Mouse (Mus musculus) kidney, postnatal 25 days (tissue): ENCODE measurements around the gene Shisa8.
"Not testable (repeated sequence)": the region's sequence is repeated elsewhere in the genome, so short reads cannot be mapped to it uniquely, and the experiment has no call there.

ENCODE experiments used
- DNase-seq, 2 experiments: peaks; one replicate each; pipeline ENCODE4 v3.0.0; 2021; ENCODE audit warnings: mixed read lengths in 2 of 2

Gene Shisa8

GRCm38 (mm10) chr15:82212752-82213063 is at the start of gene Shisa8:
Shisa8 (minus strand) TSS chr15:82212815.
- DNase-seq: no peak

- peak; percentile 70 to 76 for DNase-seq
These were observed 46.9 kb upstream of the Shisa8 start for GRCm38 (mm10) chr15:82259510-82259909.

DNA sequence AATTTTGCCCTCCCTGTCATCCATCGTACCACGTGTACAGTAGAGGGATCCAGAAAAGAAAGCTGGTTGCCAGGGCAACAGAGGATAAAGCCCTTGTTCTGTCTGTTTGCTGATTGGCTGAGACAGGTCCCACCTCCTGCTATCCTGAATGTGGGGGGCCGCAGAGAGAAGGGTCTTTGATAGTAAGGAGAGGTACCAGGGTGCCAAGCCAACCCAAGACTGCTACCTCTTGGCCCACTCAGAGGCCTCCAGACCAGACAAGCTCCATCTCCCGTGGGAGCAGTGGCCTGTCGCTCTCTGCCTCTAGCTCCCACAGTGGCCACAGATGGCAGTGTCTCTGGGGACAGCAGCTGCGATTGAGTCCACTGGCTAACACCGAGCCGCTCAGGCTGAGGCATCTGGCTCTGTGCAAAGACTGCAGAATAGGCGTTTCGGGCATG is 43.3 kb upstream of the Shisa8 start:
- no peak for DNase-seq

DNA sequence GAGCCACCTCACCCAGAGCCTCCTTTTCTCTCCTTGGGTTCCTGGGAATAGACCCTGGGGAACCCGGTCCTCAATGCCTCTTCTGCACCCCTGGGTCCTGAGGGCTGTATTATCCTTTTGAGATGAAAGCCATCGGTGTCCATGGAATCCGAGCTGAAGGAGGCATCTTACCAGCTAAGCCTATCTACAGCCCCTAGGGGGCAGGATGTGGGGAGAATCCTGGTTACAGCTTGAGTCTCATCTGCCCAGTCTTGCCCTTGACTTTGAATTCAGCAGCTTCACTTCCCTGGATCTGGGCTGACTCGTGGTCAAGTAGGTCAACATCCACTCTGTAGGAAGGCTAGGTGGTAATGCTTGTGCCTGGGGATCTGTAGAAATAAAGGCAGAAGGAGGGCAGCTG is 42.6 kb upstream of the Shisa8 start:
- DNase-seq: no peak

DNA sequence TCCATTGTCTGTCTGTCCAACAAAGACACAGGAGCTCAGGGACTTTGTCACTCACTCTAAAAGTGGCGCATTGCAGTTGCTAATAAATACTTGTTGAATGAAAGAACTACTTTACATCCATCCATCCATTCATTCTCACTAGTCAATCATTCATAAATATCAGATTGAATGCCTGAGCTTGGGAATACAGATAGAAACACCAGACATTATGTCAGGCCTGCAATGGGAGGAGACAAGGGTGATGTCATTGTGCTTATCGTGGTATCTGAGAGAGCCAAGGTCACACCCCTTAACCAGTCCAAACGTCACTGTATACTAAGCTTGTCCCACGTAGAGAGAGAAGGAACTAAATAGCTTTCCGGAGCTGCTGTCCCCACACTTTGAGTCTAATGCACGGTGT is 39.5 kb upstream of the Shisa8 start, which contains the start of gene 1500009C09Rik:
Gene 1500009C09Rik, plus strand, starts transcription at position 301 of the 400 bp plus-strand sequence.
- DNase-seq: no peak

- DNase-seq: no peak
These were observed 39.0 kb upstream of the Shisa8 start for GRCm38 (mm10) chr15:82251579-82251978.

DNA sequence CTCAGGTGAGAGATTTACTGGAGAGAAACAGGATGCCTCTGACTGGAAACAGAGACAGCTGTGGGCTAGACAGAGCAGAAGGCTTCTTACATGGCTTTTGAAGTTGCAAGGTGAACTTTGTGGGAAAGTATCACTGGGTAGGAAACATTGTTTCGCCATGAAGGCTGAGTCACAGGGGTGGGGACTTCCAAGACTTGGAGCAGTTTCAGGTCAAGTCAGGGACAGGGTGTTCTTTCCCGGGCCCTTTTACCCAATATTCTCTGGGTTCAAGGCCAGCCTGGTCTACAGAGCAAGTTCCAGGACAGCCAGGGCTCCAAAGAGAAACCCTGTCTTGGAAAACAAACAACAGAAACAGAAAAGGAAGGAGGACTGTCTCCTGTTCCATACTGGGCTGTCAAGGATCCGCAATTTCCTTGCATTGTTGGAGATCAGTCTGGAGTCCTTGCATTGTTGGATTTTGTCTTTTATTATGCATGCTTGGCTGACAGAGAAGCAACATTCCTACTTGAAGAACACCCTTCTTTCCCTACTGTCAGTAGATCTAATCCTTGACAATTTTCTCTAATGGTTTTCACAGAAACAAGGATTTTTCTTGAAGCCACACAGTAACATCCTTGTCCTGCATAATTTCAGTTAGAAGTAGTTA is 34.6 kb upstream of the Shisa8 start:
- no peak for DNase-seq

GRCm38 (mm10) chr15:82244805-82245161 is 32.2 kb upstream of the Shisa8 start:
- DNase-seq: not testable (repeated sequence)

DNA sequence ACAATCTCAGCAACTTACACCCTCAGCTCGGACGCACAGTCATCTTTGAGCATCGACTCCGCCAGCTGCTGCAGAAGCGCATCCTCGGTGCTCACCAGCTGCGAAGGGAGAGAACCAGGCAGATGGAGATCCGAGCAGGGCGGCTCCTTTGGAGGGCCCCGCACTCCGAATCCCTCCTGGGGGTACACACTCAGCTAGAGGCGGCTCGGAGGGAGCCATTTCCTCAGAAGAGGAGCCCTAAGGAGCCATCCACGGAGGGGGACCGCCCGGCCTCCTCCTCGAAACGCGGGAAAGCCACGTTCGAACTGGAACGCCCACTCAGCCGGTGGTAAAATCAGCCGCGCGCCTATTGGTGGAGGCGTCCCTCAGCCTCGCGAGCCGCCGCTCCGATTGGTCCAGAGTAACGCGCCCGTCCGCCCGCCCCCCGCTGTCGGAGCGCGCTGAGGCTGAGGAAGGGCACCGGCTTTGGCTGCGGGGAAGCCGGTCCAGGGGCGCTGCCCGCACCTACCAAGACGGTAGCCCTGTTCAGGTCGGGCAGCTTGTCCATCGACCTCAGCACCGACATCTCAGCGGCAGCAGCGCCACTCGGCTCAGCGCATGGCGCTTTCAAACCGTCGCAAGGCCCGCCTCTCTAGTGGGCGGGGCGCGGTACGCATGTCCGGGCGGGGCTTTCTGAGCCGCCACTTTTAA is 31.6 kb upstream of the Shisa8 start, which contains the start of gene Cenpm:
Gene Cenpm, minus strand, starts transcription at position 634 of the 690 bp plus-strand sequence.
- DNase-seq: peak; percentile 96

DNA sequence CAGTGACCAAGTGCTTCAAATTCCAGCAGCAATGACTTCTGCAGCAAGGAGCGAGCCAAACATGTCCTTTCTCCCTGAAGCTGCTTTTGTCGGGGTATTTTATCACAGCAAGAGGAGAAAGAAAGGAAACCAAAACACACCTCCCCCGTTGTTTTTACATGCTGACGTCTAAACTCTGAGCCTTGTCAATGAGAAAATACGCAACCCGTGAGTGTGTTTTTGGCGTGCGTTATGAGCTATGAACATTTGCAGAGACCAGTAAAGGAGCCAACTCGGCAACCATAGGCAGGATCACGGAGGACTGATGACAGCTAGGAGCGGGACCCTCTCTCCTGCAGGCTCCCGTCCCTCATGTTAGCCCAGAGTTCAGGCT is 31.1 kb upstream of the Shisa8 start:
- no peak for DNase-seq

DNA sequence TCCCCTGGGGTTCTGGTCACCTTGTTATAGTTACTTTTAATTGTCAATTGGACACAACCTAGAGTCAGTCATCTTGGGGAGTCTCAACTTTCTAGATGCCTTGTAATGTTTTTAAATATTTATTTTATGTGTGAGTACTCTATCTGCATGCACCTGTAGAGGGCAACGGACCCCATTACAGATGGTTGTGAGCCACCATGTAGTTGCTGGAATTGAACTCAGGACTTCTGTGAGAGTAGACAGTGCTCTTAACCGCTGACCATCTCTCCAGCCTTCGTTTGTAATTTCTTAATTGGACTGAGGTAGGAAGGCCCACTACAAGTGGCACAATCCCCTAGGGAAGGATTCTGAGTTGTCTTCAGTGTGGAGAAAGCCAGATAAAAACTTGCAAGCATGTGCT is 30.7 kb upstream of the Shisa8 start:
- no peak for DNase-seq

DNA sequence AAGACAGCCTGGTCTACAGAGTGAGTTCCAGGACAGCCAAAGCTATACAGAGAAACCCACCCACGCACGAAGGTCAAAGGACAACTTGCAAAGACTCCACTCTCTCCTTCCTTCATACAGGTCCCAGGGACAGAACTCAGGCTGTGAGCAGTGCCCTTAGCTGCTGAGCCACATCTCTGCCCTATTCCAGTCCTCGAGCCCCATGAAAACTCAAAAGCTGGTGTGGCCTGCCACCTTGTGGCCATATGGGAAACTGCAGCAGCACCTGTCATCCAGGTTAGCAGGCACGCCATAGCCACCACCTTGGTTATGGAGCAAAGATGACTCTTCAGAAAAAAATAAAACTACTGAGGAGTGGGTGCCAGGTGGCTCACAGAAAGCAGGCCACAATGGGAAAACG is 23.9 kb upstream of the Shisa8 start:
- DNase-seq: peak; percentile 80 to 85

GRCm38 (mm10) chr15:82235661-82236060 is 23.0 kb upstream of the Shisa8 start:
- DNase-seq: no peak

DNA sequence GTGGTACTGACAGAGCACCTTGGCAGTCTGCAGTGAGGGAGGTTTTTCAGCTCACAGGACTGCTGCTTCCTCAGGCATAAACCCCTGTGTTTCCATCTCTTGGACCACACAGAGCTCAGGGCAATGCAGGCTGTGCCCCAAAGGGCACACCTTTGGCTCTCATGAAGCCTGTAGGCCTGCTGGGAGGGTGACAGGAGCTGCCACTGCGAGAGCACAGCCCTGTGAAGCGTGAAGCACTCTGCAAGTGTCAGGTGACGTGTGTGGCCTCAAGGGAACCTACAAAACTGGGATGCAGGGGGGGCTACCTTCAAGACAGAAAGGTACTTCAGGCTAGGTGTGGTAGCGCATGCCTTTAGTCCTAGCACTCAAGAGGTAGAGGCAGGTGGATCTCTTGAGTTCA is 20.0 kb upstream of the Shisa8 start:
- no peak for DNase-seq

GRCm38 (mm10) chr15:82231591-82232378 is 19.2 kb upstream of the Shisa8 start:
- no peak for DNase-seq

GRCm38 (mm10) chr15:82231100-82231499 is 18.5 kb upstream of the Shisa8 start:
- no peak for DNase-seq

DNA sequence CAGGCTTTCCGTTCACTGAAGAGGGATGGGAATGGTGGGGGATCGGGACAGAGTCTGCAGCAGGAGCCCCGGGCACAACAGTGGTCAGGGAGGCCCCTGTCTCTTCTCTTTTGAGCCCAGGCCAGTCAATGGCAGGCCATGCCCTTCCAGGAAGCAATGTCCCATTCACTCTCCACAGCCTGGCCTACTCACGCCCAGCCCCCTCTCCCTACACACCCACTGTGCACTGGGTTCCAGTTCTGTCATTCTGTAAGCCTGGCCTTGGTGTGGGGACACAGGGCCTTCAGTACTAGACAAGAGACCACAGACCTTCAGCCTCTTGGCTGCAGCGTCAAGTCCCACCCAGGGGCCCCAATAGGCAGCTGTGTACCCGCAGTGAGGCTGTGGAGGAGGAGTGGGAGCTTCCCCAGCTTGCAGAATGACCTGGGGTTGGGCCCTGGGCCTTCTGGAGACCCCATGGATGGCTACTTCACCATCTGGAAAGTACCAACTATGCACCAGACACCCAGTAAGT is 17.5 kb upstream of the Shisa8 start:
- no peak for DNase-seq

DNA sequence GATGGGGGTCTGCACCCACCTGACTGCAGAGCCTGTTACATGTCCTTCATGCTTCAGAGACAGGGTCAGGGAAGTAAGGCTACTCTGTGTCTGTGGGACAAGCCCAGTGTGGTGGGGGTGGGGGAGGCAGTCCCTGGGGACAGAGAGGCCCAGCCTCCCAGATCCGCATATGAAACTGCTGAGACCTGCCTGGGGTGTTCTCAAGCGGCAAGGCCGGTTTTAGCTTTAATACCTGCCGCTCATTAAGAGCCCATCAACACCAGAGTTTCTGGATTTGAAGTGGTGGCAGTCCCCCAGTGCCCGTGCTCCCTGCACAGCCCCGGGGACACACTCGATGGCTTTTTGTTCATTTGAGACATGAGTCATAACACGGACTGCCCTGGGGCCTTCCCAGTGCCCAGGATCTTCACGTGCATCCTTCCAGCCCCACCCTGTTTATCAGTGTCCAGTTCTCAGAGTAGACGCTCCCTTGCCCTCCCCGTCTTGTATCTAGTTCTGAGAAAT is 17.0 kb upstream of the Shisa8 start:
- DNase-seq: no peak

DNA sequence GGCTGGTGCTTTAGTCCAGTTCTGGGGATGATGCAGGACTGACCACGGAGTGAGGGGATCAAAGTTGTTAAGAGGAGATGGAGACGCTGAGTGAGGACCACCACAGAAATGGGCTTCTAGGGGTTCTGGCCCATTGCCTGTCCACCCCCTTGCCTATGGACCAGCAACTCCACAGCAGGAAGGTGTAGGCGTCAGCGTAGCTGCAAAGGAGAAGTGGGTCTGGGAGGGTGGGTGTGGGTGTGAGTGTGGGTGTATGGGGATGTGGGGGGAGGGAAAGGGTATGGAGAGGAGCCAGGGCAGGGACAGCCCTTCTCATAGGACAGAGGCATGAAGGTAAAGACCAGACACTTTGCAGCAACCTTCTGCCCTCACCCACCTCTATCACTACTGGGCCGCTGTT is 13.2 kb upstream of the Shisa8 start:
- DNase-seq: no peak

GRCm38 (mm10) chr15:82224602-82225215 is 12.1 kb upstream of the Shisa8 start:
- no peak for DNase-seq

DNA sequence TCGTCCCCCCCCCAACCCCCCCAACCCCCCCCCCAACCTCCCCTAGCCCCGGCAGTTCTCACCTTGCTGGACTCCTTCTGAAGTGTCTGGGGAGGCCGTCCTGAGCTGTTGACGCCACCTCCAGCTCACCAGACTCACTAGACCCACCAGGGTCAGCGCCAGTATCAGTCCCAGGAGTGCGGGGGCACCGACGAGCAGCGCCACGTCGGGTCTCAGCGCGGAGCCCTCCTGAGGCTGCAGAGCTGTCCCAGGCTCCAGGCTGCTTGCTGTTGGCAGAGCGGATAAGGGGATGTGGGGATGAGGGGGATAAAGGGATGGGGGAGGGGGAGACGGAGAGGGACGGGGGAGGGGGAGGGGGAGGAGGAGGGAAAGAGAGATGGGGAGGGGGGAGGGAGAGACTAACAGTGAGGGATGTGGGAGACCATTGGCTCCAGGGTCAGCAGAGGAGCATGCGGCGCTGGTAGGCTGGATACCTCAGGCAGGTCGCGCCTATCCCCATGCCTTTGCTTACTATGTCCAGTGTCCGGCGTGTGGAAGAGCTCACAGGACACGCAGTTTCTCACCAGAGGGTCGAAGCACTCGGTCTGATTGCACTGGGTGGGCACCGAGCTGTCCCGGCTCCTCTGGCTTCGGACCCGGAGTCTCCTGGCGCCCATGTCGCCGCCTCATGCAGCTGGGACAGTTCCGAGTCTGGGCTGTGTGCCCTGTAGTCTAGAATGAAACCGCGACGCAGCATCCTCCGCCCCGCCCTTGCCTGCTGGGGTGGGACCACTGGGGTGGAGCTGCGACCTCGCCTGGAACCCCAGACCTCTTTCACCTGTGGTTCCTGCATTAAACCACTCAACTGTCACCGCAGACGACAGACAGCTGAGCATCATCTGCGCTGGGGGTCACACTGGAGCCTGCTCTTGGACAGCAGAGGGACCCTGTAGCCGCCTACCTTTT is 11.3 kb upstream of the Shisa8 start, which contains the start of gene Tnfrsf13c:
Gene Tnfrsf13c, minus strand, starts transcription at position 713 of the 945 bp plus-strand sequence.
- DNase-seq: no peak

GRCm38 (mm10) chr15:82223251-82223650 is 10.6 kb upstream of the Shisa8 start:
- no peak for DNase-seq
